Mouse (Mus musculus) lung, postnatal 0 days (tissue): ENCODE results near the gene Acsf3.

Experiments used
- CTCF ChIP-seq: IDR thresholded peaks from 2 replicates; pipeline ENCODE4 v1.5.1; 2016; ENCODE audit warnings: antibody characterized with exemption, mild to moderate bottlenecking
- EP300 ChIP-seq: IDR thresholded peaks from 2 replicates; pipeline ENCODE4 v1.6.1; 2016; ENCODE audit warnings: antibody characterized with exemption, mild to moderate bottlenecking, control low read depth

DNA sequence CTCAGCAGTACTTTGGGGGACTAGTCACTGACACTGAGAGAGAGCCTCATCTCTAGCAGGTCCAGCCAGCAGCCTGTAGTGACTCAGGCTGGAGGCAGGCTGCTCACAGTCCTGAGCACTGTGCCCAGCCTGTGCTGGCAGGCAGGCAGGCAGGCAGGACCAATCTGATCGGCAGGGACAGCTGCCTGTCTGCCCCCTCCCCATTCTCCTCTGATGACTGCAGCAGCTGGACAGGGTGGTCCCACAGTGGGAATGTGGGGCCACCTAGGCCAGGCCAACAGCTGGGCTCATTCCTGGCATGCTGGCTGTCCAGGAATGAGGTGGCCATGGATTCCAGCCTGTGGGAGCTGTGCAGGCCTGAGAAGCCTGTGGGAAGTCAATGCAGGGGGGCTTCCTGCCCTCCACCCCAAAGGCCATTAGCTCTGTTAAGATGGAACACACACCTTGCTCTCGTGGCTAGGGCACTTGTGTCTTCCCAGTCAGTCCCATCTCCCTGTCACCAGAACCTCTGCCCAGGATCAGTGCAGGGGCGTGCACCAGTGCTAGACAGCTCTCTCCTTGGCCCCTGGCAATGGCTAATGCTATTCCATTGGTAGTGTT is 75.5 kb downstream of the Acsf3 start:
- TF ChIP-seq CTCF = no peak
- TF ChIP-seq EP300 = no peak
